Mouse (Mus musculus): ENCODE measurements around the gene Slc22a14. TPM values are rescaled to one million over a fixed set of nuclear protein-coding genes. Genes with fewer than 3 reads are reported as not detected.

Slc22a14 gene
- polyA plus RNA-seq, 1 experiment, result not detected

GRCm38 (mm10) chr9:119339106-119339505, 26.2 kb downstream of the Slc22a14 start:
- peaks cover 4% of the 10 kb centered on the region for H3K36me3 ChIP-seq (ENCODE audit: control insufficient read depth, insufficient read depth)
- H3K4me2 ChIP-seq (ENCODE audit: low read depth), result peak overlapping the region; percentile 83

GRCm38 (mm10) chr9:119338350-119338749, 27.0 kb downstream of the Slc22a14 start:
- Histone ChIP-seq H3K36me3 (ENCODE audit: control insufficient read depth, insufficient read depth) (peaks cover 4% of the 10 kb centered on the region), H3ac (ENCODE audit: control insufficient read depth, insufficient read length) (no peak overlapping the region), H3K27me3 (ENCODE audit: control insufficient read depth, insufficient read depth, insufficient read length) (no peaks in the 10 kb centered on the region), H3K79me2 (ENCODE audit: control insufficient read depth, insufficient read depth) (peaks cover 7% of the 10 kb centered on the region), H3K4me2 (ENCODE audit: low read depth) (no peak overlapping the region), H3K4me3 (no peak overlapping the region)
- TF ChIP-seq MYOG (IDR thresholded peaks at IDR 0.05; ENCODE audit: control insufficient read depth in 1 of 3, insufficient read depth in 1 of 3, insufficient read length in 2 of 3, low read depth in 2 of 3) (no peak), E2F4 (IDR thresholded peaks at IDR 0.05; ENCODE audit: insufficient read depth) (no peak), POLR2AphosphoS2 (IDR thresholded peaks at IDR 0.05; ENCODE audit: insufficient read length, low read depth) (no peak), MYOD1 (IDR thresholded peaks at IDR 0.05; ENCODE audit: control insufficient read depth in 1 of 3, insufficient read length in 2 of 3, low read depth in 2 of 3) (no peak), CEBPB (IDR thresholded peaks at IDR 0.05; ENCODE audit: insufficient read depth, poor library complexity, severe bottlenecking) (no peak), POLR2A (IDR thresholded peaks at IDR 0.05; ENCODE audit: insufficient read length, low read depth) (no peak), TCF12 (IDR thresholded peaks at IDR 0.05; ENCODE audit: insufficient read depth, poor library complexity, severe bottlenecking) (no peak)

More at GRCm38 (mm10) chr9:119339106-119339505, 26.2 kb downstream of the Slc22a14 start:
- Histone ChIP-seq H3ac (ENCODE audit: control insufficient read depth, insufficient read length) (peak overlapping the region; percentile 52), H3K4me3 (peak overlapping the region; percentile 39), H3K27me3 (ENCODE audit: control insufficient read depth, insufficient read depth, insufficient read length) (no peaks in the 10 kb centered on the region), H3K79me2 (ENCODE audit: control insufficient read depth, insufficient read depth) (peaks cover 7% of the 10 kb centered on the region)
- no peak for TF ChIP-seq POLR2A (IDR thresholded peaks at IDR 0.05; ENCODE audit: insufficient read length, low read depth)
- TF ChIP-seq E2F4 (IDR thresholded peaks at IDR 0.05; ENCODE audit: insufficient read depth), result no peak
- TF ChIP-seq POLR2AphosphoS2 (IDR thresholded peaks at IDR 0.05; ENCODE audit: insufficient read length, low read depth), result no peak
- TF ChIP-seq SRF (IDR thresholded peaks at IDR 0.05; ENCODE audit: control insufficient read depth, insufficient read length, low read depth), result no peak
- TF ChIP-seq MAX (IDR thresholded peaks at IDR 0.05; ENCODE audit: low read depth), result no peak
- no peak for TF ChIP-seq MYOD1 (IDR thresholded peaks at IDR 0.05; ENCODE audit: control insufficient read depth in 1 of 3, insufficient read length in 2 of 3, low read depth in 2 of 3)
- no peak for TF ChIP-seq TCF12 (IDR thresholded peaks at IDR 0.05; ENCODE audit: insufficient read depth, poor library complexity, severe bottlenecking)
- TF ChIP-seq MYOG (IDR thresholded peaks at IDR 0.05; ENCODE audit: control insufficient read depth in 1 of 3, insufficient read depth in 1 of 3, insufficient read length in 2 of 3, low read depth in 2 of 3), result no peak
- no peak for TF ChIP-seq REST (IDR thresholded peaks at IDR 0.05; ENCODE audit: insufficient read depth, insufficient read length)
- TF ChIP-seq USF1 (IDR thresholded peaks at IDR 0.05; ENCODE audit: low read depth), result no peak

- H3K4me3 ChIP-seq, result no peak overlapping the region
- H3K36me3 ChIP-seq (ENCODE audit: control insufficient read depth, insufficient read depth), result peaks cover 2% of the 10 kb centered on the region
- H3ac ChIP-seq (ENCODE audit: control insufficient read depth, insufficient read length), result no peak overlapping the region
- no peaks in the 10 kb centered on the region for H3K27me3 ChIP-seq (ENCODE audit: control insufficient read depth, insufficient read depth, insufficient read length)
- TF ChIP-seq POLR2A (IDR thresholded peaks at IDR 0.05; ENCODE audit: insufficient read length, low read depth) (no peak), USF1 (IDR thresholded peaks at IDR 0.05; ENCODE audit: low read depth) (no peak), MYOD1 (IDR thresholded peaks at IDR 0.05; ENCODE audit: control insufficient read depth in 1 of 3, insufficient read length in 2 of 3, low read depth in 2 of 3) (no peak), SRF (IDR thresholded peaks at IDR 0.05; ENCODE audit: control insufficient read depth, insufficient read length, low read depth) (no peak), MAX (IDR thresholded peaks at IDR 0.05; ENCODE audit: low read depth) (no peak), REST (IDR thresholded peaks at IDR 0.05; ENCODE audit: insufficient read depth, insufficient read length) (no peak), POLR2AphosphoS2 (IDR thresholded peaks at IDR 0.05; ENCODE audit: insufficient read length, low read depth) (no peak), E2F4 (IDR thresholded peaks at IDR 0.05; ENCODE audit: insufficient read depth) (no peak), TCF3 (IDR thresholded peaks at IDR 0.05; ENCODE audit: insufficient read length, low read depth) (no peak), MYOG (IDR thresholded peaks at IDR 0.05; ENCODE audit: control insufficient read depth in 1 of 3, insufficient read depth in 1 of 3, insufficient read length in 2 of 3, low read depth in 2 of 3) (no peak), CEBPB (IDR thresholded peaks at IDR 0.05; ENCODE audit: insufficient read depth, poor library complexity, severe bottlenecking) (no peak), TCF12 (IDR thresholded peaks at IDR 0.05; ENCODE audit: insufficient read depth, poor library complexity, severe bottlenecking) (no peak)
- no peak overlapping the region for H3K4me2 ChIP-seq (ENCODE audit: low read depth)
- peaks cover 7% of the 10 kb centered on the region for H3K79me2 ChIP-seq (ENCODE audit: control insufficient read depth, insufficient read depth)
Measured at GRCm38 (mm10) chr9:119337842-119338241, 27.5 kb downstream of the Slc22a14 start.

- no peaks in the 10 kb centered on the region for H3K27me3 ChIP-seq (ENCODE audit: control insufficient read depth, insufficient read depth, insufficient read length)
- H3ac ChIP-seq (ENCODE audit: control insufficient read depth, insufficient read length), result no peak overlapping the region
- peaks cover 7% of the 10 kb centered on the region for H3K79me2 ChIP-seq (ENCODE audit: control insufficient read depth, insufficient read depth)
- no peak overlapping the region for H3K4me3 ChIP-seq
- TF ChIP-seq MAX (IDR thresholded peaks at IDR 0.05; ENCODE audit: low read depth), result no peak
- TF ChIP-seq TCF3 (IDR thresholded peaks at IDR 0.05; ENCODE audit: insufficient read length, low read depth), result no peak
- no peak for TF ChIP-seq SRF (IDR thresholded peaks at IDR 0.05; ENCODE audit: control insufficient read depth, insufficient read length, low read depth)
- TF ChIP-seq USF1 (IDR thresholded peaks at IDR 0.05; ENCODE audit: low read depth), result no peak
- no peak for TF ChIP-seq MYOG (IDR thresholded peaks at IDR 0.05; ENCODE audit: control insufficient read depth in 1 of 3, insufficient read depth in 1 of 3, insufficient read length in 2 of 3, low read depth in 2 of 3)
- TF ChIP-seq MYOD1 (IDR thresholded peaks at IDR 0.05; ENCODE audit: control insufficient read depth in 1 of 3, insufficient read length in 2 of 3, low read depth in 2 of 3), result no peak
- TF ChIP-seq REST (IDR thresholded peaks at IDR 0.05; ENCODE audit: insufficient read depth, insufficient read length), result no peak
- no peak for TF ChIP-seq CEBPB (IDR thresholded peaks at IDR 0.05; ENCODE audit: insufficient read depth, poor library complexity, severe bottlenecking)
- TF ChIP-seq TCF12 (IDR thresholded peaks at IDR 0.05; ENCODE audit: insufficient read depth, poor library complexity, severe bottlenecking), result no peak
- no peaks in the 10 kb centered on the region for H3K36me3 ChIP-seq (ENCODE audit: control insufficient read depth, insufficient read depth)
- no peak overlapping the region for H3K4me2 ChIP-seq (ENCODE audit: low read depth)
Measured at GRCm38 (mm10) chr9:119335571-119335970, 29.8 kb downstream of the Slc22a14 start.

GRCm38 (mm10) chr9:119334834-119335233, 30.5 kb downstream of the Slc22a14 start:
- no peak for TF ChIP-seq REST (IDR thresholded peaks at IDR 0.05; ENCODE audit: insufficient read depth, insufficient read length)
- no peaks in the 10 kb centered on the region for H3K36me3 ChIP-seq (ENCODE audit: control insufficient read depth, insufficient read depth)
- no peaks in the 10 kb centered on the region for H3K27me3 ChIP-seq (ENCODE audit: control insufficient read depth, insufficient read depth, insufficient read length)
- peaks cover 7% of the 10 kb centered on the region for H3K79me2 ChIP-seq (ENCODE audit: control insufficient read depth, insufficient read depth)
- no peak overlapping the region for H3ac ChIP-seq (ENCODE audit: control insufficient read depth, insufficient read length)
- H3K4me3 ChIP-seq, result no peak overlapping the region
- no peak overlapping the region for H3K4me2 ChIP-seq (ENCODE audit: low read depth)

Measured in myocyte (in vitro differentiated cells).